Mouse (Mus musculus) liver, postnatal 0 days (tissue): ENCODE measurements around the gene Nlrp10. TPM values are rescaled to one million over a fixed set of nuclear protein-coding genes. Genes with fewer than 3 reads are reported as not detected.

Experiments used
- ATAC-seq: fragments of 200-750 bp; cut with Nextera tagmentation; 2 replicates; pipeline ENCODE4 v1.8.0; 2017; ENCODE audit warnings: mild to moderate bottlenecking, moderate library complexity
- DNase-seq: peaks from one replicate; pipeline ENCODE4 v3.0.0-alpha.2; 2016
- H3K27ac ChIP-seq: fragments of 300-500 bp; sonication (generic); 2 replicates; pipeline ENCODE4 v1.5.1; 2014; ENCODE audit warnings: antibody characterized with exemption, moderate library complexity, mild to moderate bottlenecking, low read depth
- H3K27me3 ChIP-seq: fragments of 300-500 bp; sonication (generic); 2 replicates; pipeline ENCODE4 v1.6.1; 2014; ENCODE audit warnings: low read length, control low read depth, mixed read lengths; ENCODE audit not compliant: insufficient read depth
- H3K36me3 ChIP-seq: fragments of 300-500 bp; sonication (generic); replicated peaks from 2 replicates; pipeline ENCODE4 v1.6.1; 2014; ENCODE audit warnings: mild to moderate bottlenecking, control low read depth, low read length, moderate library complexity, mixed read lengths; ENCODE audit not compliant: insufficient read depth
- H3K4me1 ChIP-seq: fragments of 300-500 bp; sonication (generic); 2 replicates; pipeline ENCODE4 v1.6.1; 2014; ENCODE audit warnings: antibody characterized with exemption, mild to moderate bottlenecking, control low read depth; ENCODE audit not compliant: insufficient read depth
- H3K4me2 ChIP-seq: fragments of 300-500 bp; sonication (generic); 2 replicates; pipeline ENCODE4 v1.6.1; 2014; ENCODE audit warnings: low read depth, mild to moderate bottlenecking, low read length, moderate library complexity, mixed read lengths
- H3K4me3 ChIP-seq: fragments of 300-500 bp; sonication (generic); 2 replicates; pipeline ENCODE4 v1.5.1; 2014; ENCODE audit warnings: low read depth, low read length
- H3K9ac ChIP-seq: fragments of 300-500 bp; sonication (generic); replicated peaks from 2 replicates; pipeline ENCODE4 v1.6.1; 2014; ENCODE audit warnings: mild to moderate bottlenecking, moderate library complexity
- H3K9me3 ChIP-seq: fragments of 300-500 bp; sonication (generic); 2 replicates; pipeline ENCODE4 v1.6.1; 2016; ENCODE audit warnings: mild to moderate bottlenecking, control low read depth, low read length, mixed read lengths
- CTCF ChIP-seq: sonication (generic); IDR thresholded peaks from 2 replicates; pipeline ENCODE4 v1.5.1; 2016; ENCODE audit warnings: antibody characterized with exemption, low read depth
- EP300 ChIP-seq: IDR thresholded peaks from 2 replicates; pipeline ENCODE4 v1.6.1; 2016; ENCODE audit warnings: antibody characterized with exemption, low read depth, mild to moderate bottlenecking
- WGBS: fragments of 180-500 bp; shearing (Covaris S2); extraction: QIAGEN DNeasy Blood & Tissue Kit; methylation state at CpG from one replicate; pipeline ENCODE4 v1.1.7; 2014; ENCODE audit not compliant: insufficient replicate concordance; 5-methylcytosine and 5-hydroxymethylcytosine counted together
- polyA plus RNA-seq: library from polyadenylated mRNA; unstranded; fragments of >200 nt; fragmentation: Nextera tagmentation; extraction: Ambion mirVana; gene quantifications from 2 replicates; pipeline ENCODE4 v1.2.1, GENCODE M21; 2015

The Nlrp10 gene
- polyA plus RNA-seq, 1 experiment from 2014 or later = not detected

GRCm38 (mm10) chr7:108954185-108954584 lies 24.2 kb upstream of the Nlrp10 start:
- no peak overlapping the region for H3K9ac ChIP-seq
- H3K4me1 ChIP-seq = peaks cover 2% of the 10 kb centered on the region; the same call in 1 of the 2 replicates
- ATAC-seq = no peak
- no peak overlapping the region for H3K27ac ChIP-seq
- WGBS = 34% methylated on average over 4 of the region's 4 CpGs
- TF ChIP-seq EP300 = no peak
- TF ChIP-seq CTCF = peak; percentile 67
- DNase-seq = peak; percentile 61
- H3K4me3 ChIP-seq = no peak overlapping the region
- H3K36me3 ChIP-seq = no peaks in the 10 kb centered on the region
- peaks cover 36% of the 10 kb centered on the region for H3K27me3 ChIP-seq
- no peak overlapping the region for H3K4me2 ChIP-seq
- no peaks in the 10 kb centered on the region for H3K9me3 ChIP-seq

DNA sequence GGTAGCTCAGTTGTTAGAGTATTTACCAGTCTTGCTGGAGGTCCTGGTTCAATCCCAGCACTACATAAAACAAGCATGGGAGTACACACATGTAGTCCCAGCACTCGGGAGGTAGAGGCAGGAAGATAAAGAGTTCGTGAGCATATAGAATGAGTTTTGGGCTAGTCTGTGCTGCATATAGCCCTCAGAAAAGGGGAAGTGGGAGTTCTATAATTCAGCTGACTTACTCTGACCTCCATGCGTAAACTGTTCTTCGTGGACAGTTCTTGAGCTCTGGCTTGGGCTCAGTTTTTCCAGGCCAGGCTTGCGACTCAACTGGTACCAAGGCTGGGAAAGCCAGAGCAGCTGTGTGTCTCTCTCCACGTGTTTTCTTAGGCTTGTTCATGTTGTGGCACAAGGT lies 22.8 kb upstream of the Nlrp10 start:
- no peak for TF ChIP-seq EP300
- TF ChIP-seq CTCF = no peak
- Histone ChIP-seq H3K9me3 (no peaks in the 10 kb centered on the region), H3K27ac (no peak overlapping the region), H3K4me3 (no peak overlapping the region), H3K4me2 (no peak overlapping the region), H3K27me3 (peaks cover 38% of the 10 kb centered on the region), H3K36me3 (no peaks in the 10 kb centered on the region), H3K9ac (no peak overlapping the region), H3K4me1 (peaks cover 2% of the 10 kb centered on the region; the same call in 1 of the 2 replicates)
- 41% methylated on average over 6 of the region's 6 CpGs for WGBS
- DNase-seq (no peak), ATAC-seq (no peak)

- WGBS = 2% methylated on average over 51 of the region's 52 CpGs
- Histone ChIP-seq H3K9me3 (no peaks in the 10 kb centered on the region), H3K4me3 (peak overlapping the region; percentile 26; the same call in 1 of the 2 replicates), H3K9ac (no peak overlapping the region), H3K27ac (no peak overlapping the region), H3K36me3 (no peaks in the 10 kb centered on the region), H3K4me1 (peaks cover 2% of the 10 kb centered on the region; the same call in 1 of the 2 replicates), H3K27me3 (peaks cover 38% of the 10 kb centered on the region), H3K4me2 (peak overlapping the region; percentile 61)
- TF ChIP-seq CTCF (no peak), EP300 (no peak)
- ATAC-seq (no peak), DNase-seq (no peak)
These were observed 20.9 kb upstream of the Nlrp10 start for GRCm38 (mm10) chr7:108950762-108951331.

DNA sequence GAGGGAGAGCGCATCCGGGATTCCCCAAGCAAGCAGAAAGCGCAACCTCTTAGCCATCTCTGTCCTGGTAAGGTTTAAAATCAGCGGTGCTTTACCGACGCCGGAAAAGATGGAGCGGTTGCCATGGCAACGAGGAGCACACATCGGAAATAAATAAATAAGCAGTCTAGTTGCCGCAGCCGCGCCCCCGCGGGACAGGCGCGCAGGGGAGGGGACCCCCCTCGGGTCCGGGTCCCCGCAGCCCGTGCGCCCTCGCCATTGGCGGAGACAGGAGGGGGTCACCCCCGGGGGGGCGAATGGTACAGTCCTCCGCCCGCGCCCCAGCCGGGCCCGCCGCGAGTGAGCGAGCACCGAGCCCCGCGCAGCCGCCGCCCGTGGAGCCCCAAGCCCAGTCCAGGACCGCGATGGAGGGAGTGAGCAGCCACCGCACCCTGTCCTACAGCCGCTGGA lies 20.4 kb upstream of the Nlrp10 start, which contains the start of gene Tub:
Gene Tub, plus strand, starts transcription at position 27 of the 450 bp plus-strand sequence.
- TF ChIP-seq EP300 (no peak), CTCF (no peak)
- Histone ChIP-seq H3K27me3 (peaks cover 38% of the 10 kb centered on the region), H3K4me2 (peak within 1 kb of the TSS; percentile 61), H3K9ac (no peak within 1 kb of the TSS), H3K27ac (no peak within 1 kb of the TSS), H3K4me3 (peak within 1 kb of the TSS; percentile 26; the same call in 1 of the 2 replicates), H3K36me3 (no peaks in the 10 kb centered on the region), H3K4me1 (peaks cover 2% of the 10 kb centered on the region; the same call in 1 of the 2 replicates), H3K9me3 (no peaks in the 10 kb centered on the region)
- 2% methylated on average over 38 of the region's 44 CpGs for WGBS
- DNase-seq (peak; percentile 32), ATAC-seq (no peak)

GRCm38 (mm10) chr7:108949301-108949700 lies 19.3 kb upstream of the Nlrp10 start:
- no peak for DNase-seq

GRCm38 (mm10) chr7:108948611-108949010 lies 18.6 kb upstream of the Nlrp10 start:
- H3K27me3 ChIP-seq = peaks cover 38% of the 10 kb centered on the region
- H3K4me1 ChIP-seq = peaks cover 2% of the 10 kb centered on the region; the same call in 1 of the 2 replicates
- no peaks in the 10 kb centered on the region for H3K9me3 ChIP-seq
- no peaks in the 10 kb centered on the region for H3K36me3 ChIP-seq
- H3K27ac ChIP-seq = no peak overlapping the region
- no peak overlapping the region for H3K9ac ChIP-seq
- no peak for TF ChIP-seq CTCF
- no peak for TF ChIP-seq EP300
- no peak for ATAC-seq
- H3K4me3 ChIP-seq = no peak overlapping the region
- DNase-seq = no peak
- H3K4me2 ChIP-seq = no peak overlapping the region

More at GRCm38 (mm10) chr7:108949301-108949700, 19.3 kb upstream of the Nlrp10 start:
- no peak overlapping the region for H3K27ac ChIP-seq
- WGBS = 46% methylated on average over 2 of the region's 2 CpGs
- peaks cover 38% of the 10 kb centered on the region for H3K27me3 ChIP-seq
- H3K4me1 ChIP-seq = peaks cover 2% of the 10 kb centered on the region; the same call in 1 of the 2 replicates
- TF ChIP-seq EP300 = no peak
- TF ChIP-seq CTCF = no peak
- no peaks in the 10 kb centered on the region for H3K36me3 ChIP-seq
- ATAC-seq = no peak
- H3K4me2 ChIP-seq = no peak overlapping the region
- no peaks in the 10 kb centered on the region for H3K9me3 ChIP-seq
- no peak overlapping the region for H3K9ac ChIP-seq
- no peak overlapping the region for H3K4me3 ChIP-seq
